Mouse (Mus musculus) frontal cortex, adult (tissue): Measurements from ENCODE around the gene BC052040.
A peak's percentile ranks its signal among the peaks of the same experiment; 100 is the strongest.

Experiments used
- ATAC-seq: cut with Nextera tagmentation; 2 replicates; pipeline ENCODE4 v1.9.2; 2017; ENCODE audit warnings: mild to moderate bottlenecking, moderate library complexity, mixed read lengths; ENCODE audit not compliant: low TSS enrichment

The BC052040 gene

GRCm38 (mm10) chr2:115601280-115601679, 19.8 kb downstream of the BC052040 start:
- ATAC-seq: no peak

GRCm38 (mm10) chr2:115602116-115602515, 20.6 kb downstream of the BC052040 start:
- no peak for ATAC-seq

DNA sequence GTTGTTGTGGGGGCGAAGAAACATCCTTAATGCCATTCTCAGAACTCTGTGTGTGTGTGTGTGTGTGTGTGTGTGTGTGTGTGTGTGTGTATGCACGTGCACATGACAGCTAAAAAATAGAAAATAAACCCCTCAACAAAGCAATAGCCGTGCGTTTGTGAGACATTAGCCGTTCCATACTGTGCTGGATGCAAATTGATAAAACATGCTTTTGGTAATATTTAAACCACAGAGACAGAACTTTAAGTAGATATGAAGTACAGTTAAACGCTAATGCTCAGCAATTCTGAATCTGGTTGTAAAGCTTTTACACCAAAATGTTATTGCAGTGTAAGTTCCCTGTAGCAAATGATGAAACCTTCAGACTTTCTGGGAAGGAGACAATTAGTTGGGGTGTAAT, 22.6 kb downstream of the BC052040 start:
- ATAC-seq: no peak

- ATAC-seq: no peak
Observed at GRCm38 (mm10) chr2:115605829-115606336, 24.4 kb downstream of the BC052040 start.

DNA sequence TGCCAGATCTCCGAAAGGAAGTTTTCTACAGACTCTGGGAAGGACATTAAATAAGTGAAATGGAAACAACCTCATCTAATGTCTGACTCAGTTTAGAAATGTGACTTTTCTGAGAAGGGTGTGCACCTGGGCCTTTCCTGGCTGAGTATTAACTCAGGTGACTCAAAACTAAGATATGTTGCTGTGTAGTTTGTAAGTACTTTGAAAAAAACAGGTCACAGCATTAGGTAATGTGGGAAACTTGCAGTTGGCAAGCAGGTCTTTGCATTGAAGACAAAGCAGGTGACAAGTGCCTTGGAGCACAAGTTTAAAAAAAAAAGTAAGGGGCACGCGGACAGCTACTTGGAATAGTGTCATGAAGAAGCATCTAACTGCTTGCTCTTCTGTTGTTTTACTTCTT, 27.5 kb downstream of the BC052040 start:
- ATAC-seq: no peak

DNA sequence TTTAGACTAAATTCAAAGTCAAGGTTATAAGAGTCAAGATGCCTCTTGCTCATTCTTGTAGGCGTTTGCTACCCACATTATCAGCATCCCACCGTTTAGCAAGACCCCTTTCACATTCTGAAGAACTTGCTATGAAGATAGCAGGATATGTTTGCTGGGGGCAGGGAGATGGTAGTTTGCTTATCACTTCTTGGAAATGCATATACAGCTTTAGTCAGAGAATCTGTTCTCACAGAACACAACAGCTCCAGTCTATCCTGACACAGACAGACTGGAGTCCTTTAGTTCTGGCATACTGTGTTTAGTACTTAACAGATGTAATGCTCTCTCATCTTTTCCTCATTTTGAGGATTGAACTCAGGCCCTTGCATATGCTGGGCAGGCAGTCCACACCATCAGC, 28.6 kb downstream of the BC052040 start:
- no peak for ATAC-seq

- no peak for ATAC-seq
Observed at GRCm38 (mm10) chr2:115610503-115610902, 29.0 kb downstream of the BC052040 start.

DNA sequence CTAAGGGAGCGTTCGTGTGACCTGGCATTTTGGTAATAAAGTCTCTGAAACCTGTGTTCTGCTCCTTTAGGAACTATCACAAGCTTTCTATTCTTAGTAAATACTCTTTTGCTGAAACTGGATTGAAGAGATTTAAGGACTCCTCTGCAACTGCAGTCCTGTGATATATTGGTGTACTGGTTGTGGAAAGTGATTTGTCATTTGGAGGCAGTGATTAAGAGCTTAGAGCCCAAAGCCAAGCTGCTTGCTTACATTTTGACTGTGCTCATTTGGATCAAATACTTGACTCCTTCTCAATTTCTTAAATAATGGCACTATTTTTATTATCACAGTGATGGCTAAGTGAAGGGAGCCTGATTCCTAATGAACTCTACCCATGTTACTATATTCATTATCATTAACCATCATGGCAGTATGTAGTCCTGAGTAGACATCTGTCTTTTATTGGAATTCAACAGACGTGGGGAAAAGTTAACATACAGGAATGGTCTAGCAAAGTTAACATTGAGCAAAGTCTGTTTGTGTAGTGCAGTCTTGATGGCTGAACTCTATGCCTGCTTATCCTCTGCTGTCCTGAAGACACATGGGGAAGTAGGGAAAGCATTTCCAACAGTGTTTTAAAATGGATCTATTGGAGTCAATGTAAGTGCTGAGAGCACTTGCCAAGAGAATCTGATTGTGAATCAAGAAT, 32.5 kb downstream of the BC052040 start:
- no peak for ATAC-seq

GRCm38 (mm10) chr2:115628471-115628870, 47.0 kb downstream of the BC052040 start:
- no peak for ATAC-seq

DNA sequence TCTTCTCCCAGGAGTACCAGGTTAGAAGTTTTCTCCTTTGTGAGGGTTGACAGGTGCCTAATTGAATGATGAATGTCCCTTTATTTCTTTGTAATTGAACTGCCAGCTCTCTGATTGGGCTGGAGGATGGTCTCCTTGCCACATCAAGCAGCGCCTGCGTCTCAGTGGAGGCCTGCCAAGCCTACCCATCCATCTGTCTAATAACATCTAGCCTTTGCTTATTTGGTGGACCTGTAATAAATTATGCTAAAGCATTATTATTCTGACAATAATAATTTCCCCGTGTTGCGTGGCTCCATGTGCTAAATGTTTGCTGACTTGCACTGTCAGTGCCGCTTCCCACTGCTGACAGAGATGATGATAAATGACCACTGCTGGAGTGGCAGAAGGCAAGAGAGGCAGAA, 49.5 kb downstream of the BC052040 start:
- ATAC-seq: no peak

- no peak for ATAC-seq
Observed at GRCm38 (mm10) chr2:115631826-115632225, 50.3 kb downstream of the BC052040 start.

GRCm38 (mm10) chr2:115650203-115650602, 68.7 kb downstream of the BC052040 start:
- ATAC-seq: no peak

GRCm38 (mm10) chr2:115659712-115660111, 78.2 kb downstream of the BC052040 start:
- no peak for ATAC-seq

DNA sequence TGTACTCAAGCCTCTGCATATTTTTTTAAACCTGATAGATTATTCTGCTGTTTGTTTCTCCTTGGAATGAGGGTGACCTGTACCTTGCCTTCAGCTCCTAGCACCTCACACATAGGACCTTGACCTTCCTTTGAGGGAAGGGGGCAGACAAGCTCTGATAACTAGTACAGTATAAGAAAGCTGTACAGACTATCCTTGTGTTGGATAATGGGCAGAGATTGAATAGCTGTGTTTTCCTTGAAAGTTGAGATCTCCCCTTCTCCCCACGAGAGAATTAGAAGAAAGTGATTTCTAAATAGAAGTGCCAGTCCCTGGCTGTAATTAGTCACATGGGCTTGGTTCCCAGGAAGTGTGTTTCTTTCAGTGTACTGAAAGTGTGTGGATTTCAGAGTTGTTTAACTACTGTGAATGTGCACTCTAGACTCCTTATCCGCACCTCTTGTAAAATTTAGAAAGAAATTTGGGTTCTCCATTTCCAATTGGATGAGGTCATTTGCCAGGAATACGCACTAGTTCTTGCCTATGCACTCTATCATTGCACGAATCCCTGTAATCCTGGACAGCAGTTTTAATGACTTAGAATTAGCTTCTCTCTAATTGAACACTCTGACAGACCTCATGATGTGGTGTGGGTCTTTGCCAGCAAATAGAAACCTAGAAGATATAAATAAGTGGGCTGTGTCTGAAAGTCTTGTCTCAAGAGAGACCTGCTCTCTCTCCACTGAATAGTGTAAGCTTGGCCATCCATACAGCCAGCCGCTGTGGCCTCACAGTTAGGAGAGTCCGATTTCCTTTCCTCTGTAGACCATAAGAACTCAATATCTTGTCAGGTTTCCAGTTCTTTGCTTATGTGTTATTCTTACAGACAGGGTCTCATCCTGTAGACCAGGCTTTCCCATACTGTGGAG, 79.0 kb downstream of the BC052040 start:
- no peak for ATAC-seq

DNA sequence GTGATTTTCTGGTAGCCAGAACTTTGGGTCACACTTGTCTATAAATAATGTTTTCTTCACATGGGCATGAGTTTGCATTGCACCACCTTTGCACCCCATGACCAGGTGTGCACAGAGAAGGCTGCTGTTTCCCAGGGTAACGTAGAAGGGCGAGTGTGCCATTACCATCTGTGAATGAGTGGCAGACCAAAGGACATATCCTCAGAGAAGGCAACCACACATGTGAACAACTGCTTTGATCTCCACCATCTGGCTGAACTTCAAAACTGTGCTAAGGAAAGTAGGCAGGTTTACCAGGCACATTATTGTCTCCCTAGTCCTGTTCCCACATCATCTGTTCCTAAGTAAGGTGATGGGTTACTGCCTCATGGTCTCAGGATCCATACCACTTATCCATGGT, 86.0 kb downstream of the BC052040 start:
- no peak for ATAC-seq

DNA sequence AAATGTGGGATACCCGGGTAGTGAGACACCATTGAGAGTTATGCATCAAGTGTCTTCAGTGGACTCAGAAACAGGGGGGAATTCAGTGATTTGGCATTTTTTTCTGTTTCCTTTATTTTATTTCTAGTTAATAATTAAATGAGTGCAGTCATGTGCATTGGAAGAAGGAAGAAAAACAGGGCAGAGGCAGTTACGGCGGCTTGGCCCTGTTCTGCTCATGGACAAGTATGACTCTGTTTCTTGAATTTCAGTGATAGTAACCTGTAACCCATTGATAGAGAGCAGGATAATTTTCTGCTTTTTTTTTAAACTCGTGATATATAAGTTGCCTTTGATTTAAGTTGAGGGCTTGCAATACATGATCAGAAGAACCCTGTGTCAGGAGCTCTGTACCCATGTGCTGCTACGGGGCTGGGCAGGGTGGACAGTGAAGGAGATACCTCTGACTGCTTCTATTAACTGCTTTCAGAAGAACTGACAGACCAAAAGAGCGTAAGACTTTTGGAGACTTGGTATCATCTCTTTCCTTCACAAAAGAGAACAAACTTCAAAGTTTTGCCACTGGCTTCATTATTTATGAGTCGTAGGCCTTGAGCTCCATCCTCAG, 91.6 kb downstream of the BC052040 start:
- no peak for ATAC-seq

DNA sequence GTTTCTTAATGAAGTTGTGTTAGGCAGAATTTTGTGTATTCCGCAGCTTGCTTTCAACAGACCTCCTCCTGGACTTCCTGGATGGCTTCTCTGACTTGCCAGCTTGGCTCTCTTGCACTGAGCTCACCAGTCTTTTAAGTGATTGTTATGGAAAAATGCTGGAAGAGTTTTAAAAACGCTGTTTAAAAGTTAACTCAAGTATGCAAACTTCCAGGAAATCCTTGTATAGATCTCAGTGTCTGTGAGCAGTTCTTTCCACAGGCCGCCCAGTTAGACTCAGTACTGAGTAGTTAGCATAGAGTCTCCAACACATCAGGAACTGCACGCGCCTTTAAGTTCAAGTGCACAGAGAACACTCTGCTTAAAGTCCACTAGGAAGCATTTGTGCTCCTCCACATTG, 97.3 kb downstream of the BC052040 start:
- ATAC-seq: no peak

DNA sequence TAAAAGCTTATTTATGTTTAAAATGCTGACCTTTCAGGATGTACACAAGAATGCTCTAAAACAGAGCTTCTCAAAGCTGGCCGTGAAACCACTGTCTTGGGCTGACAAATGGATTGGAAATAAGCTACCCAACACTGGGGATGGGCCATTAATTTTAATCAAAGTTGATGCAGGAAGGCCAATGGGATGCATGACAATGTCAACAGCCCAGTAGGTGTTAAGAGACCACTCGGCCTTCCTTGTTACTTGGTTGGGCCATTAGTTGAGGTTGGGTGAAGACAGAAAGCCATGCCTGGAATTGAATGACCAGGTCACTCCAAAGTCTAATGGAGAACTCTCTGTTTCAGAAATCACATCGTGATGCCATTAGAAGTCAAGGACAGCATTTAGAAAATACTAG, 103.7 kb downstream of the BC052040 start:
- no peak for ATAC-seq

- ATAC-seq: no peak
Observed at GRCm38 (mm10) chr2:115687612-115688011, 106.1 kb downstream of the BC052040 start.

- peak; percentile 97 for ATAC-seq
Observed at GRCm38 (mm10) chr2:115688282-115688681, 106.8 kb downstream of the BC052040 start.

DNA sequence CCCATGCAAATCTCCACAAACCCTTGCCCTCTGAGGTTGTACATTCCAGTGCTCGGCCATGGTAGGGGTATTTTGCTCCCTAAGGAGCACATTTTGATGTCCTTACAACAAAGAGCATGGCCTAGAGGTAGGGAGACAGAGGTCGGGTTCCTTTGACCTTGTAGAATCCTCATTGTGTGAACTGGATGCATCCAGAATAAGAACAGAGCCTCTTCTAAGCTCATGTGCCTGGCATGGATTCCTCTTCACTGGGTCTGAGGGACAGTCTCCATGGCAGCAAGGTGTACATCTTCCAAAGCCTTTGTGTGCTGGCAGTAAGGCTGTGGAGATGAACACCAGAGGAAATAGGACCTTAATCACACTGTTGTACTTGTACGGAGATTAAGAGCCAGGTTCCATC, 112.3 kb downstream of the BC052040 start:
- ATAC-seq: no peak

- no peak for ATAC-seq
Observed at GRCm38 (mm10) chr2:115694386-115694785, 112.9 kb downstream of the BC052040 start.

DNA sequence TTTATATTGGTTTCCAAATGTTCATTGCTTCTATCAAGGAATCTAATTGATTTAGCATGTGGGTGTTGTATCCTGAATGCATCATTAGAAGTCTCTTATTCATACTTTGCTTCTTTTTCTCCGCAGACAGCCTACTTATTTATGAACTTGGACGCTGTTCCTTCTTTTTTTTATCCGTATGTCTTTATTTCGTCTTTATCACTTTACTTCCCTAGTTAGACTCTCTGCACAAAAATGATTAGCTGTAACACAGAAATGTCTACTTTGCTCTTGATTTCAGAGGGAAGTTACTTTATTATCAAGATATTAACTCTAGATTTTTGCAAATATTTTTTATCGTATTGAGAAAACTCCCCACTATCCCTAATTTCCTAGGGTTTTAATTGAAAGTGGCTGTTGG, 117.5 kb downstream of the BC052040 start:
- ATAC-seq: no peak
